Mouse (Mus musculus): Measurements from ENCODE around the gene Tmem170b. TPM values are rescaled to one million over a fixed set of nuclear protein-coding genes. Genes with fewer than 3 reads are reported as not detected.

Tmem170b gene
- total RNA-seq (2015; ENCODE audit: low replicate concordance): 7.7 and 9.4 TPM in 2 replicates
- 7.1 and 8.5 TPM in 2 replicates for total RNA-seq (2017; ENCODE audit: low replicate concordance)

- ATAC-seq (replicated peaks; ENCODE audit: low FRiP score, poor library complexity, severe bottlenecking): peak; percentile 94
Observed at GRCm38 (mm10) chr13:41605099-41606010, at the start of gene Tmem170b. TSS of gene Tmem170b (plus strand) at chr13:41605907.

- no peak for ATAC-seq (replicated peaks; ENCODE audit: low FRiP score, poor library complexity, severe bottlenecking)
Observed at GRCm38 (mm10) chr13:41561024-41561423, 44.7 kb upstream of the Tmem170b start.

DNA sequence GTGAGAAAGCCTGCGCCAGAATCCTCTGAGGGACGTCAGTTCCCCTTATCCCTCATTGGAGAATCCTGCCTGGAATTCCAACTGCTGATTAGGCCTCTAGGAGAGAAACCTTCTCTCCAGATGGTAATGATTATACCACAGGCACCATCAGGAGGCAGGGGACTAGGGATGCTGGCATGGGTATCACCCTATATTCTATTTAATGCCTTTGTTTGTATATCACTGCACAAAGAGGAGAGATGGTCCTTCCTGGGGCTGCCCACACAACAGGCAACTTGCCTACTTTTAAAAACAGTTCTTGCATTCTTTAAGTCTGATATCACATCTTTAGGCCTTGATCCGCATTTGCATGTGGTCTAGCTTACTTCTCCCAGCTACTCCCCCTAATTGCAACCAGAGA, 37.3 kb upstream of the Tmem170b start:
- no peak for ATAC-seq (replicated peaks; ENCODE audit: low FRiP score, poor library complexity, severe bottlenecking)

GRCm38 (mm10) chr13:41568926-41569325, 36.8 kb upstream of the Tmem170b start:
- no peak for ATAC-seq (replicated peaks; ENCODE audit: low FRiP score, poor library complexity, severe bottlenecking)

DNA sequence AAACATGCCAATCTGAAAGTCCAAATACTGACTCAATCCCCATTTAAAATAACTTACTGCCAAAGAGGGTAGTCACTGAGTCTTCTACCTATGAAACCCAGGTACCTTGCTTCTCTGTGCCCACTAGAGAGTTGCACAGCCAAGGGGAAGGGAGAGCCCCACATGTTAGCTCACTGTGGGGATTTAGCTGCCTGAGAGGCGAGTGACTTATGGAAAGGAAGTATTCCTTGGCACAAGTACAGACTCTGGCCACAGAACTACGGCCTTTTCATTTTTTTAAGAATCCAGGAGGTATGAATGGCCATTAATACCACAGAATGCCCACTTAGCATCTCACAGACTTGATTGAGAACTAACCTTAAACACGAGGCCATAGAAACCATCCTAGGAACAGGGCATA, 35.9 kb upstream of the Tmem170b start:
- no peak for ATAC-seq (replicated peaks; ENCODE audit: low FRiP score, poor library complexity, severe bottlenecking)

- peak; percentile 65; the same call in 1 of the 2 replicates for ATAC-seq (replicated peaks; ENCODE audit: low FRiP score, poor library complexity, severe bottlenecking)
Observed at GRCm38 (mm10) chr13:41571368-41572350, 34.0 kb upstream of the Tmem170b start.

GRCm38 (mm10) chr13:41572351-41572735, 33.4 kb upstream of the Tmem170b start:
- no peak for ATAC-seq (replicated peaks; ENCODE audit: low FRiP score, poor library complexity, severe bottlenecking)

DNA sequence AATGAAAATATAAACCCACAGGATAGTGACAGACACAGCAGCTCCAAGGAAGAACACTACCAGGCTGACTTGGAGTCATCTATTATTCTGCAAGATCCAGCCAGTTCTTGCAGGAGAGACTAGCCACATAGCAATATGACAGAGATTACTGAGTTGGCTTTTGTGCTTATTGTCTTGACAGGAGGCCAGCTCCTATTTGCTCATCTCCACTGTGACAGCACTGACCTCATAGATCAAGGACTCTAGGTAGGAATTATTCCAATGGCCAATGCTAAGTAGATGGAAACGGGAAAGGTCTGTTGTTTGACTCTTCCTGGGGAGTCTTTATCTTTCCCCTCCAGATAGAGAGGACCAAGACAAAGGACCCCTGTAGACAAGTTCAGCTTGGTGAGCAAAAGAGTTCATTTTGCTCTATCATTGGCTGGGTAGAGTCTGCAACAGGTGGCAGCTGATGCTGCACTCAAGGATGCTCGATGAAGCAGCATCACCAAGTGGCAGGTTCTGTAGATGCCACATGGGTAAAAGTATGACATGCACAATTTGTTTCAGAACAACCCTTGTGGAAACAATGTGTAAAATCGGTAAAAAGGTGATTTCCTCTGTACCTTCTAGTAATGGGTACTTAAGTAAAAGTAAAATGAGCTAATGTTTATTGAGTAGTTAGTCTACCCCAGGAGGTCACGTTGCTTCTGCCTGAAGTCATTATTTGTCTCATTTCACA, 32.4 kb upstream of the Tmem170b start:
- no peak for ATAC-seq (replicated peaks; ENCODE audit: low FRiP score, poor library complexity, severe bottlenecking)

DNA sequence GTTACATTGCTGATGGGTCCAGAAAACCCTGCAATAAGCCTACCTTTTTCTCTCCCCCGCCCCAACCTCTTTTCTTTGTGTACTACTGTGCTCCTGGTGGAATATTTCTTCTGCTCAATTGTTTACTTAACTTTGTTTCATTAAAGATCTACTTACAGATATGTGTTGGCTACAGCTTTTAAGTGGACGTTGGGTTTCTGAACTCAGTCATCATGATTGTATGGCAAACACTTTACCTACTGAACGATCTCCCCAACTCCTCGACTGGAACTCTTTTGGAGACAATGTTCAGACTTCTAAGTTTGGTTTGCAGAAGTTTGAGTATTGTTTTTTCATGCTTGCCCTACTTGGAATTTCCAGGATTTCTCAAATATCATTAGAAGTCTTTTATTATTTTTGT, 24.6 kb upstream of the Tmem170b start:
- no peak for ATAC-seq (replicated peaks; ENCODE audit: low FRiP score, poor library complexity, severe bottlenecking)

- ATAC-seq (replicated peaks; ENCODE audit: low FRiP score, poor library complexity, severe bottlenecking): no peak
Observed at GRCm38 (mm10) chr13:41583666-41584357, 21.9 kb upstream of the Tmem170b start.

DNA sequence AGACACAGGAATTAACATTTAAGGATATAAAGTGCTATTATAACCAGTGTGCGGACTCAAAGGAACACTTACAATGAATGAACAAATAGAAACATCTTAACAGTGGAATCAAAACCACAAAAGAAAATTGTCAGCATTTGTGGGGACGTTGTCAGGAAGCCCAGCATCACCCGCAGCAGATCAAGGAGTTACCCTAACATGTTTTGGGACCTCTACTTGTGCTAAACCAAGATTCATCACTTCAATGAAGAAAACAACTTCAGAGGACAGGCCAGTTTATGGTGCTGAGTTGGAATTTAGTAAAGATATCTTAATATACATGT, 21.4 kb upstream of the Tmem170b start:
- ATAC-seq (replicated peaks; ENCODE audit: low FRiP score, poor library complexity, severe bottlenecking): no peak

DNA sequence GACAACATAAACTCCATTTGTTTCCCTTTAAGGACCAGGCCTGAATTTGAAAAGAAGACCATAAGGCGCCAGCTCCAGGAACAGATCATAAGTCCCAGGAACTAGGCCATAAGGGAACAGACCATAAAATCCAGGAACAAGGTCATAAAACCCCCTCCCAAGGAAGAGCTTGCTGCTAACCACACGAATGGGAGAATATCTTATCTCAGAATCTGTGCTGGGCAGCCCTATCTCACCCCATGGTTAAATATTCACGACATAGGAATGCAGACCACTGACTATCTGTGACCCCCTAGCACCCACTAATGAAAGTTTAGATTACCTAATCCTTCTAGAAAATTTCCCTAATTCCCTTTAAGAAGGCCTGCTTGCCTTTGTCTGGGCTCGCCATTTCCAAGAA, 20.8 kb upstream of the Tmem170b start:
- no peak for ATAC-seq (replicated peaks; ENCODE audit: low FRiP score, poor library complexity, severe bottlenecking)

GRCm38 (mm10) chr13:41596678-41597077, 9.0 kb upstream of the Tmem170b start:
- no peak for ATAC-seq (replicated peaks; ENCODE audit: low FRiP score, poor library complexity, severe bottlenecking)

- no peak for ATAC-seq (replicated peaks; ENCODE audit: low FRiP score, poor library complexity, severe bottlenecking)
Observed at GRCm38 (mm10) chr13:41599977-41600376, 5.7 kb upstream of the Tmem170b start.

GRCm38 (mm10) chr13:41601056-41601455, 4.7 kb upstream of the Tmem170b start:
- ATAC-seq (replicated peaks; ENCODE audit: low FRiP score, poor library complexity, severe bottlenecking): no peak

GRCm38 (mm10) chr13:41603921-41604466, 1.7 kb upstream of the Tmem170b start:
- ATAC-seq (replicated peaks; ENCODE audit: low FRiP score, poor library complexity, severe bottlenecking): no peak

GRCm38 (mm10) chr13:41606081-41607000, 634 bp downstream of the Tmem170b start:
- ATAC-seq (replicated peaks; ENCODE audit: low FRiP score, poor library complexity, severe bottlenecking): 0 out of 2 replicates have a peak, but pooled peaks have one; percentile 35

- no peak for ATAC-seq (replicated peaks; ENCODE audit: low FRiP score, poor library complexity, severe bottlenecking)
Observed at GRCm38 (mm10) chr13:41607589-41607988, 1.9 kb downstream of the Tmem170b start.
